Mouse (Mus musculus) skeletal muscle tissue, adult 2 months (tissue): ENCODE measurements around the gene Ugt2b5.
"Not testable (repeated sequence)": the region's sequence is repeated elsewhere in the genome, so short reads cannot be mapped to it uniquely, and the experiment has no call there.

Experiments used
- DNase-seq: peaks from one replicate; pipeline ENCODE4 v3.0.0-alpha.2; 2012; ENCODE audit warnings: low read depth, low spot score

Ugt2b5 gene

DNA sequence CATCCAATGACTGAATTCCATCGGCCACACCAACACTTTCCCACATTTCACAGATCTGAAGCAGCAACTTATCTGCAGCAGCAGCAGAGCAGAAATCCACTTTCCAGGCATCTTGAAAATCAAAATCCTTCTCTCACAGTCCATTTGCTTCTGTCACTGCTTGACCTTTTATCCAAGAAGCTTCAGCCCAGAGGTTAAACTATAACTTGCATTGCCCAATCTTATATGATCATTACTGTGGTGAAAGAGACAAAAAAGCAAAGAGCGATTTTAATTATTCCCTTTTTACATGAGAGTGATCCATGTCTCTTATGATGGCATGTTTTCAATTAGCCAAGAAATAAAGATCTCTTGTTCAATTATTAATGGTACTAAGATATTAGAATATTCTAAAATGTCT lies at the start of gene Ugt2b5:
TSS of gene Ugt2b5 (minus strand) at position 123 of the 400 bp plus-strand sequence.
- DNase-seq = not testable (repeated sequence)

DNA sequence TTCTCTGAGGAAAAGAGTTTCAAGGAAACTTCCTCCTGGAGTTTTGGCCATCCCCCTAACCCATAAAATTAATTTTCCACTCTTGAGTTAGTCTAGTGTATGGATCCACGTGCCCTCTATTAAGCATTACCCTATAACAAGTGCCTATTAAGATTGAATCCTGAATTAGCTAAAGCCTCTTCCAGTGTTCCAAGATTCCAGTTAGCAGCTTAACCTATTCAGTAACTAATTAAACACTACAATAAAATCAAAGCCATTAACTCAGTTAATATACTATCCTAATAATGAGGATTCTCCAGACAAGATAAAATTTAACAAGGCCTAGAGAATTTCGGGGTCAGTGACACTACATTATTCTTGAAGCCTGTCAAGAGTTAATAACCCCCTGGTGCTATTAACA lies 35.7 kb upstream of the Ugt2b5 start:
- DNase-seq = not testable (repeated sequence)

DNA sequence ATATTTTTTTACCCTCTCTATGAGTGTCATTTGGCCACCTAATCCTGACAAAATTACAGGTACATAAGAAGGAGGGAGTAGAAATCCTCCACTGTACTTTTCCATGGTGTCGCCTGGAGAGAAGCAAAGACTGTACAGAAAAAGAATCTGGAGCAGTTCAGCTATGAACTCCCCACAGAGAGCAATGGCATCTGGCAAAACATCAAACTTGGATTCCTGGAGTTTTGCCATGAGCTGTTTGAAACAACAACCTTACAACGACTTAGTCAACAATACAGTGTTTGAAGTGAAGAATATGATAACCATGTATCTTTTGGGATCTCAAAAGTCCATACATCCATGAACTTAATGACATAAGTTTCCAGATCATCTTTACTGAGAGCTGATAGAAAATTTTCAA lies 34.6 kb upstream of the Ugt2b5 start:
- DNase-seq = no peak

DNA sequence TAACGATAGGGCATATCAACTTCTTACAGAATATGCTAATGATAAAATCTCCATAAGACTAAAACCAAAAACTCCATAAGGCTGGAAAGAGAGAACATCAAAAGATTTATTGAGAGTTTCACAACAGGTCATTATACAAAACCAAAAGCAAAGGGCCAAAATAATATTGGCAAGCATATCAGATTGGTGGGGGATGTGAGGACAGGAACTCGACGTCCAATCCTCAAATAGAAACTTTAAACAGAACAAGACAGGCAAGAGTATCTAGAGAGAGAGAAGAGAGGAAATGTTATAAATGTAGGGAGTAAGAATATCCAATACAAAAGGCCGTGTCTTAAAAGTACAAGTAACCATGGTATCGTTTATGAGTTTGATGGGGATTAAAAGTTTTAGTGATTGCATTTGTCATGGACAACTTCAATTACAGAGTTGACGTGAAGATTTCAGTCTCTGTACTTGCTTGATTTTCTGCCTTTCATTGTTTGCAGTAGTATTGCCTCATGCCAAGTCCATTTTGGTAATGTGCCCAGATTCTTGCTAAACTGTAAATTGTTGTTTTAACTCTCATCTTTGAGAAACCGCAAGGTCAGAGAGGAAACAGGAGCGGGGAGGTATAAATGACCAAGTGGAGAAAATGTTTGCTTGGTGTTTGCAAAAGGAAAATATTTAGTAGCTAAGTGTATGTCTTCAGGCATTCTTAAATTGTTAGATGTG lies 7.8 kb upstream of the Ugt2b5 start:
- no peak for DNase-seq

- no peak for DNase-seq
Measured at GRCm38 (mm10) chr5:87142865-87143456, 2.8 kb upstream of the Ugt2b5 start.

DNA sequence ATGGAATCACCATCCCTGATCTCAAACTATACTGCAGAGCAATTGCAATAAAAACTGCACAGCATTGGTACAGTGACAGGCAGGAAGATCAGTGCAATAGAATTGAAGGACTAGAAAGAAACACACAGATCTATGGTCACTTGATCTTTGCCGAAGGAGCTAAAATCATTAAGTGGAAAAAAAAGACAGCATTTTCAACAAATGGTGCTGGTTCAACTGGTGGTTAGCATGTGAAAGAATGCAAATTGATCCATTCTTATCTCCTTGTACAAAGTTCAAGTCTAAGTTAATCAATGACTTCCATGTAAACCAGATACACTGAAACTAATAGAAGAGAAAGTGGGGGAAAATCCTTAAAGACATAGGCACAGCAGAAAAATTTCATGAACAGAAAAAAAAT lies 36.4 kb downstream of the Ugt2b5 start:
- not testable (repeated sequence) for DNase-seq

DNA sequence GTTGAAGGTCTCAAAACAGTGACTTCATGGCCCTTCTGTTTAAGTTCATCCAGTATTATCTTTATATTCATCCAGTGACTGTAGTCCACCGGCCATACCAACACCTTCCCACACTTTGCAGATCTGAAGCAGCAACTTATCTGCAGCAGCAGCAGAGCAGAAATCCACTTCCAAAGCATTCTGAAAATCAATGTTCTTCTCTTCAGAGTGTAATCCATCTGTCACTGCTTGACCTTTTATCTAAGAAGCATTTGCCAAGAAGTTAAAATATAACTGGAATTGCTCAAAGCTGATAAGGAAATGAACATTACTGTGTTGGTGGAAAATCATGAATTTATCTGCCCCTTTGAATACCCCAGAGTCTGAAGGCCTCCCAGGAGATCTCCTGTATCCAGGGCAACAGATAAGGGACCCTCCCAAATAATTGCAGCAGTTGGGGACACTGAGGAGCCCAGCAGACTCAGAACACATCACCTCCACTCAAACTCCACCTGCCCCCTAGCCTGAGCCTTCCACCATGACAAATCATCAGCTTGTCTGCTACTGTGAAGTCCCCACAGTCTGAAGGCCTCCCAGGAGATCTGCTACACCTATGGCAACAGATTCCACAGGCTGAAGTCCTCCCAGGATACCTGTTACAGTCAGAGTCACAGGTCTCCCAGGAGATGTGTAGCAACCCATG lies 47.6 kb downstream of the Ugt2b5 start, which contains the start of gene Ugt2b36:
TSS of gene Ugt2b36 (minus strand) at position 210 of the 682 bp plus-strand sequence.
- no peak for DNase-seq

DNA sequence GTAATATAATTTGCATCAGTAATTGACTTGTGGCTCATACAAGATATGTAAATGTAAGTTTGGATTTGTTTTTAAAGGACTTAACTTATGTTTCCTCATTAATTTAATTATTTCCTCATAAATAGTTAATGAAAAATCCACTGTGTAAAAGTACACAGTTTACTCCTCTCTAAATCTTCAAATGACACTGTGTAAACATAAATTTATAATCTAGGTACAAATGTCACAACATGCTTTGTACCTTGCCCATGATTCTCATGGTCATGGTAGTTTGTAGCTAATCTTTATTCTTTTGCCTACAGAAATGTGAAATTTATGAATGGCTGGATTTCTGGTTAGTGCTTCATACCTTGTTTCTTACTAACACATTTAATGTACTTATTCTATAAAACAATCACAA lies 49.0 kb downstream of the Ugt2b5 start:
- DNase-seq = no peak

DNA sequence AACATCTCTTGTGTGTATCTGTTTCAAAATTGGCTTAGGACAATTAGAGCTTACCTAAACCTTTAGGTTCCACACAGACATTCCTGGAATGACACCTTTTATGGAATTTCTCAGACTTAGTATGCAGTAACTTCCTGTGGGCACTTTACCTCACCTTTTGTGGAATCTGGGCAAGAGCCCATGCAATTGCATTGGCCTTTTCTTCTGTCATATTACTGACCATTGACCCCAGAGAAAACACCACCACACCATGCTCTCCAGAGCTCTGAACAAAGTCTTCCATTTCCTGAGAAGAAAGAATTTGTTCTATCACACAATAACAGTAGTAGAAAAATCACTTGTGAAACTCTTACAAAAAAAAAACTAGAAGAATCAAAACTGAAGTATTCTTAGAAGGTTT lies 50.9 kb downstream of the Ugt2b5 start:
- no peak for DNase-seq

- no peak for DNase-seq
Measured at GRCm38 (mm10) chr5:87086269-87086668, 53.8 kb downstream of the Ugt2b5 start.
